Mouse (Mus musculus) cerebellum, adult 9-10 months (tissue): ENCODE measurements around the gene Vmn2r14.
"Not testable (repeated sequence)": the region's sequence is repeated elsewhere in the genome, so short reads cannot be mapped to it uniquely, and the experiment has no call there.

Source experiments
- DNase-seq: peaks from one replicate; pipeline ENCODE4 v3.0.0; 2022

Gene Vmn2r14

GRCm38 (mm10) chr5:109224608-109225007 is at the start of gene Vmn2r14:
Gene Vmn2r14 (minus strand): TSS chr5:109224708.
- DNase-seq: no peak

GRCm38 (mm10) chr5:109192099-109192498 is 32.4 kb downstream of the Vmn2r14 start, which contains the start of gene Vmn2r13:
Gene Vmn2r13 (minus strand): TSS chr5:109192199.
- not testable (repeated sequence) for DNase-seq

GRCm38 (mm10) chr5:109166851-109167250 is 57.7 kb downstream of the Vmn2r14 start:
- peak; percentile 2 for DNase-seq
